Mouse (Mus musculus) heart, adult 2 months (tissue): ENCODE measurements at regions not wholly inside any gene's neighbourhood (a gene's known extent, or its start where the extent isn't known, plus 50 kb on each side); places are given as distances from the start of the nearest gene placed in this dataset.

Source experiments
- EP300 ChIP-seq: fragments of 200-500 bp; IDR thresholded peaks from 2 replicates; pipeline ENCODE4 v1.6.1; 2011; ENCODE audit warnings: low read depth, low read length, control low read depth; ENCODE audit not compliant: insufficient read depth
- POLR2A ChIP-seq: fragments of 200-500 bp; IDR thresholded peaks from 2 replicates; pipeline ENCODE4 v1.6.1; 2011; ENCODE audit warnings: mild to moderate bottlenecking, low read depth, low read length, control low read depth; ENCODE audit not compliant: insufficient read depth

DNA sequence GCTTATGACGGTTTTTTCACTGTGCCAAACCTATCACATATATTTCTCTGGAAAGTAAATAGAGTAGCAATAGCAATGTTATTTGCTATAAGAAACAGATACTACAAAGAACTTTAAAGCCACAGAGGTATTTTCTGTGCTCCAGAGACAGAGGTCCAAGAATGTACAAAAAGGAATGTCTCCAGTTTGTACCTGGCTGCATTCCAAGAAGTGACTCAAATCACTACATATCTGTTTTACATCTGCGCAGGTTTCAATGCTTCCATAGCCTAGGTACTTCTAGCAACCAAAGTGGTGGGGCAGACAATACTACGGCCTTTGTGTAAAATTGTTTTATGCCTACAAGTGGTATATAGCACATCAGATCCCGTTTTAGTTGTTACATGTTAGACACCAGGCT is 620.7 kb upstream of the Klf6 start:
- no peak for TF ChIP-seq EP300
- TF ChIP-seq POLR2A, result no peak
